Mouse (Mus musculus) lung, postnatal 0 days (tissue): ENCODE results near the gene Nbea.

ENCODE experiments used
- CTCF ChIP-seq: IDR thresholded peaks from 2 replicates; pipeline ENCODE4 v1.5.1; 2016; ENCODE audit warnings: antibody characterized with exemption, mild to moderate bottlenecking
- EP300 ChIP-seq: IDR thresholded peaks from 2 replicates; pipeline ENCODE4 v1.6.1; 2016; ENCODE audit warnings: antibody characterized with exemption, mild to moderate bottlenecking, control low read depth

DNA sequence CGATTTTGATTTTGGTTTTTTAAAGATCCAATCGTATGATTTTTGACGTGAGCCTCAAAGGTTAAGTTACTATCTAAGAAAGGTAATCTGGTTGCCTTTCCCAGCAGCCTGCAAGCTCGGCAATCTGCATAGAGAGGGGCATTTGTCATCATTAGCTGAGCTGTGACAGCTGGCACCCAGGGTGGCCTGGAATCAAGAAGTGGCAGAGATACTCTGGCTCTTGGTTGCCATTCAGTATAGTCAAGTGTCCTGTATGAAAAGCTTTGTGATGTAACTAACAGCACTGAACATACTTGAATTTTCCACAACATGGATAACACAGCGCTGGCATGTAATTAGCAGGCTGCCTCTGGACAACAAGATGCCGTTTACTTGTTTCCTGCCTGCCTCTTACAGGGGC is 409.3 kb downstream of the Nbea start:
- no peak for TF ChIP-seq CTCF
- no peak for TF ChIP-seq EP300
